Mouse (Mus musculus) E14TG2a.4 (cell line): ENCODE data around the gene Gsto1.

Experiments used
- CTCF ChIP-seq: conservative IDR thresholded peaks from 2 replicates; pipeline ENCODE4 v1.5.1; 2014; ENCODE audit warnings: low read length
- NANOG ChIP-seq: IDR thresholded peaks from 2 replicates; pipeline ENCODE4 v1.6.1; 2014; ENCODE audit warnings: borderline replicate concordance, low read length, mixed read lengths
- POU5F1 ChIP-seq: IDR thresholded peaks from 2 replicates; pipeline ENCODE4 v1.6.1; 2014; ENCODE audit warnings: low read length, borderline replicate concordance

DNA sequence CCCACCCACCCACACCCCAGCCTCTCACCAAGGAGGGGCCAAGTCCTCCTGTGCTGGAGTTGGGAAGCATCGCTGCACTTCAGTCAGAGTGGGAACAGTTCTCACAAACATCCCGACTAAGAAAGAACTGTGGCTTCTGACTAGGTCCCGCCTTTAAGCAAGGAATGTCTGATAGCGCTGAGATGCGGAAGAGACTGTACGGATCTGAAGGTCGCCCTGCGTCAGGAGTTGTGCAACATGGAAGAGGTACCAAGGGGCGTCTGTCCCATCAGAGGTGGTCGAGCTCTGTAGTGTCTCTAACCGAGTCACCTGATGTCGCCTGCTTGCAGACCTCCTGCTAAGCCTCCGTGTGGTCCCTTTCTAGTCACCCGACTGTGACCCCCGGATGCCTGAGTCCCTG is 21.5 kb downstream of the Gsto1 start:
- no peak for TF ChIP-seq CTCF
- no peak for TF ChIP-seq POU5F1
- no peak for TF ChIP-seq NANOG
